Mouse (Mus musculus): ENCODE data around the gene H2-D1. TPM values are rescaled to one million over a fixed set of nuclear protein-coding genes. Genes with fewer than 3 reads are reported as not detected.

Gene H2-D1
- polyA plus RNA-seq, 2 experiments = 26.0 to 53.9 TPM

DNA sequence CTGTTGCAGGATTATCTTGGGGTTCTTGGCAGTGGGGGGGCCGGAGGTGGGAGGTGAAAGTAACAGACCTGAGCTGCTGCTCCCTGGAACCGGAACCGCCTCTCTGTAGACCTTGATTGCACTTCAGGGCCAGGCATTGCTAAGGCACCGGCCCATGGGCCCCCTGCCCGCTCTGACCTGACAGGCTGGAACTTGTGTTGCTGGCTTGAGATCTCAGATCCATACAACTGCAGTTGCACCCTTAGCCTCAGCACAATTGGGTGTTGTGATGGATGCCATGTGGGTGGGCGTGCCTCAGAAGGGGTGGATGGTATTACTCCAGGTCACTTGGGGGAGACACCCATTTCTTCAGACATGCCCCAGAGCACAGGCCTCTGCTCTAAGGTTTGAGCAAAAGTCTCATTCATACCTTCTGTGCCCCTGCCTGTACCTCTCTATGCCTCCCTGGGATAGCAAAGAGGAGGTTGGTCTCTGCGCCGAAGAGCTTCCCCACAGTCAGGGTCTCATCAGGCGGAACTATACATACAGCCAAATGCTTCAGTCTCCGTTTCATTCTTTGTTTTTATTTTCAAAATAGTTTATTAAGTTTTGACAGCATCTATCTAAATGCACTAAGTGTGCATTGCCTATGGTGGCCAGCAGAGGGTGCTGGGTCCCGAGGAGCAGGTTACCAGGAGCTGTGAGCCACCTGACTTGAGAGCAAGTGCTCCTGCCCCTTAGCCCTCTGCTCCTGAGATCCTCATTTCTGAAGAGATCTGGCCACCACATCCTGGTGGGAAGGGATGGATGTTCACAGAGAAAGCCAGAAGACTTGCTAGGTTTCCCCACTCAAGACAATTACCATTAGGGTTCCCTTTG, 8.1 kb upstream of the H2-D1 start:
- Histone ChIP-seq H3K9me3 (ENCODE audit: control insufficient read depth, low read length) (no peaks in the 10 kb centered on the region), H3K4me1 (ENCODE audit: control insufficient read depth, insufficient read depth, low read length) (0 out of 2 replicates have a peak, but pooled peaks cover 2% of the 10 kb centered on the region), H3K4me3 (replicated peaks; ENCODE audit: low read length) (no peak overlapping the region), H3K27me3 (ENCODE audit: control insufficient read depth, insufficient read depth, low read length) (no peaks in the 10 kb centered on the region), H3K27ac (replicated peaks; ENCODE audit: low read depth, low read length) (no peak overlapping the region), H3K9ac (ENCODE audit: low read depth, low read length, severe bottlenecking) (no peak overlapping the region), H3K36me3 (ENCODE audit: control insufficient read depth, insufficient read depth, low read length) (peaks cover 47% of the 10 kb centered on the region), H3K4me2 (replicated peaks; ENCODE audit: low read depth, low read length, severe bottlenecking) (no peak overlapping the region)
- no peak for TF ChIP-seq POLR2A (IDR thresholded peaks at IDR 0.05; ENCODE audit: borderline replicate concordance, extremely low read depth, insufficient read depth, insufficient read length)
- DNase-seq (ENCODE audit: low spot score) (peak; percentile 39), ATAC-seq (ENCODE audit: low FRiP score, low read depth) (peak; percentile 14; the same call in 1 of the 2 replicates)
- WGBS = 62% methylated on average over 11 of the region's 11 CpGs

DNA sequence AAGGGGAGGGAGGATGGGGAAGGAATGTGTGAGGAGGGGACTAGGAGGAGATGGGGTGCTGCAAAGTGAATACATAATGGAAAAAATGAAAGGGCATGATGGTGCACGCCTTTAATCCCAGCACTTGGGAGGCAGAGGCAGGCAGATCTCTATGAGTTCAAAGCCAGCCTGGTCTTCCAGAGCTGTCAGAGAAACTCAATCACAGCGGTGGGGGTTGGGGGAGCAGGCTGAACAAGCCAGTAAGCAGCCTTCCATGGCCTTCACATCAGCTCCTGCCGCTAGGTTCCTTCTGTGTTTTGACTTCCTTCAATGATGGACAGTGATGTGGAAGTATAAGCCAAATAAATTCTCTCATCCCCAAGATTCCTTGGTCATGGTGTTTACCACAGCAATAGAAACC, 7.2 kb upstream of the H2-D1 start:
- peaks cover 39% of the 10 kb centered on the region for H3K36me3 ChIP-seq (ENCODE audit: control insufficient read depth, insufficient read depth, low read length)
- ATAC-seq (ENCODE audit: low FRiP score, low read depth) = no peak
- H3K4me1 ChIP-seq (ENCODE audit: control insufficient read depth, insufficient read depth, low read length) = 0 out of 2 replicates have a peak, but pooled peaks cover 2% of the 10 kb centered on the region
- H3K27ac ChIP-seq (replicated peaks; ENCODE audit: low read depth, low read length) = no peak overlapping the region
- no peak overlapping the region for H3K9ac ChIP-seq (ENCODE audit: low read depth, low read length, severe bottlenecking)
- DNase-seq (ENCODE audit: low spot score) = no peak
- WGBS = 76% methylated on average over 3 of the region's 3 CpGs
- no peaks in the 10 kb centered on the region for H3K9me3 ChIP-seq (ENCODE audit: control insufficient read depth, low read length)
- no peak overlapping the region for H3K4me3 ChIP-seq (replicated peaks; ENCODE audit: low read length)
- no peaks in the 10 kb centered on the region for H3K27me3 ChIP-seq (ENCODE audit: control insufficient read depth, insufficient read depth, low read length)
- no peak overlapping the region for H3K4me2 ChIP-seq (replicated peaks; ENCODE audit: low read depth, low read length, severe bottlenecking)
- TF ChIP-seq POLR2A (IDR thresholded peaks at IDR 0.05; ENCODE audit: borderline replicate concordance, extremely low read depth, insufficient read depth, insufficient read length) = no peak

DNA sequence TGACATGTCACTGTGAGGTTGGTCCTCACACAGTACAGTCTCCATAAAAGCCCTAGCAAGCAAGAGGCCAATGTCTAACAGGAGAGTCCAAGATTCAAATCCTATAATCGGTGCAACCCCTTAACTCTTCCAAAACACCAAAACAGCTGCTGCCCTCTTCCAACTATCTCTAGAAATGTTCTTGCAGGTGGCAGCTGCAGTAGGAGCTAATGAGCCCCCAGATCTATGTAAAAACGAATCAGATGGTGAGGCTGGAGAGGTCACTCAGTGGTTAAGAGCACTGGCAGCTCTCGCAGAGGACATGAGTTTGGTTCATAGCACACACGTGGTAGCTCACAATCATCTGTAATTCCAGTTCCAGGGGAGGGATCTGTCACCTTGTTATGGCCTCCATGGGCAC, 6.8 kb upstream of the H2-D1 start:
- no peak for DNase-seq (ENCODE audit: low spot score)
- Histone ChIP-seq H3K36me3 (ENCODE audit: control insufficient read depth, insufficient read depth, low read length) (peaks cover 35% of the 10 kb centered on the region), H3K9ac (ENCODE audit: low read depth, low read length, severe bottlenecking) (no peak overlapping the region), H3K4me3 (replicated peaks; ENCODE audit: low read length) (no peak overlapping the region), H3K9me3 (ENCODE audit: control insufficient read depth, low read length) (no peaks in the 10 kb centered on the region), H3K27ac (replicated peaks; ENCODE audit: low read depth, low read length) (no peak overlapping the region), H3K4me2 (replicated peaks; ENCODE audit: low read depth, low read length, severe bottlenecking) (no peak overlapping the region), H3K4me1 (ENCODE audit: control insufficient read depth, insufficient read depth, low read length) (0 out of 2 replicates have a peak, but pooled peaks cover 2% of the 10 kb centered on the region), H3K27me3 (ENCODE audit: control insufficient read depth, insufficient read depth, low read length) (0 out of 2 replicates have a peak, but pooled peaks cover under 1% of the 10 kb centered on the region)
- WGBS = 50% methylated on average over 4 of the region's 4 CpGs
- no peak for TF ChIP-seq POLR2A (IDR thresholded peaks at IDR 0.05; ENCODE audit: borderline replicate concordance, extremely low read depth, insufficient read depth, insufficient read length)
- no peak for ATAC-seq (ENCODE audit: low FRiP score, low read depth)

DNA sequence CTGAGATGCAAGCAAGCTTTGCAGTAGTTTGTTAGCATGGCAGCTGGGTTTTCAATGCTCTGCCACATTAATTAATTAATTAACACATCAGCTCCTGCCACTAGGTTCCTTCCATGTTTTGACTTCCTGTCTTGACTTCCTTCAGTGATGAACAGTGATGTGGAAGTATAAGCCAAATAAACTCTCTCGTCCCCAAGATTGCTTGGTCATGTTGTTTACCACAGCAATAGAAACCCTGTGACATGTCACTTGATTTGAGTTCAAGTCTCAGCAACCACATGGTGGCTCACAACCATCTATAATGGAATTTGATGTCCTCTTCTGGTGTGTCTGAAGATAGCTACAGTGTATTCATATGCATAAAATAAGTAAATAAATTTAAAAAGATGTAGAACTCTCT, 5.2 kb upstream of the H2-D1 start:
- H3K36me3 ChIP-seq (ENCODE audit: control insufficient read depth, insufficient read depth, low read length) = peaks cover 20% of the 10 kb centered on the region
- no peak overlapping the region for H3K27ac ChIP-seq (replicated peaks; ENCODE audit: low read depth, low read length)
- WGBS = 88% methylated on average over 1 of the region's 1 CpGs
- H3K4me1 ChIP-seq (ENCODE audit: control insufficient read depth, insufficient read depth, low read length) = 0 out of 2 replicates have a peak, but pooled peaks cover 2% of the 10 kb centered on the region
- DNase-seq (ENCODE audit: low spot score) (no peak), ATAC-seq (ENCODE audit: low FRiP score, low read depth) (no peak)
- peaks cover 12% of the 10 kb centered on the region; the same call in 1 of the 2 replicates for H3K27me3 ChIP-seq (ENCODE audit: control insufficient read depth, insufficient read depth, low read length)
- no peak overlapping the region for H3K4me3 ChIP-seq (replicated peaks; ENCODE audit: low read length)
- H3K9me3 ChIP-seq (ENCODE audit: control insufficient read depth, low read length) = no peaks in the 10 kb centered on the region
- H3K4me2 ChIP-seq (replicated peaks; ENCODE audit: low read depth, low read length, severe bottlenecking) = no peak overlapping the region
- TF ChIP-seq POLR2A (IDR thresholded peaks at IDR 0.05; ENCODE audit: borderline replicate concordance, extremely low read depth, insufficient read depth, insufficient read length) = no peak
- no peak overlapping the region for H3K9ac ChIP-seq (ENCODE audit: low read depth, low read length, severe bottlenecking)

DNA sequence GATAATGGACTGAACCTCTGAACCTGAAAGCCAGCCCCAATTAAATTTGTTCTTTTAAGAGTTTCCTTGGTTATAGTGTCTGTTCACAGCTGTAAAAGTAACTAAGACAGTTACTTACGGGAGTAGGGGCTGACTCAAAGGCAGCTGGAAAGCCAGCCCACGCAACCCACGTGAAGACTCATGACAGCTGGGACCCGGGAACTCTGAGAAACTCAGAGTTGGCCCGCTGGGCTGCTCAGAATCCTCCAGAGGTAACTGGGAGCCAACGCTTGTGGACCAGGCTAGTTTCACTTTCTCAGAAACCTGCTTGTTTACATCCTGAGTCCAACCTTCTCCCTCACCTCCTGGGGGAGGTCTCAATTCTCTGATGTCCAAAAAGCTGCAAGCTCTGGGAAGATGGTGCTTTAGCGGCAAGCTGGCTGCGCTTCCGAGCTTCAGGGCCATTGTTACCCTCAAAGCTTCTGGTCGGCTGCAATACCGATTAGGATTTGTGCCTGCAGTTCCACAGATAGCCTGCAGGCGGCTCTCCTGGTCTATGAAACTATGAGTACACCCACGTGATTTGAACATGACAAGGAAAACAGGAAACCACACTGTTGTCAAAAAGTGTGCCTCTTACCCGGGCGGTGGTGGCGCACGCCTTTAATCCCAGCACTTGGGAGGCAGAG, 4.6 kb upstream of the H2-D1 start:
- DNase-seq (ENCODE audit: low spot score) (peak; percentile 84), ATAC-seq (ENCODE audit: low FRiP score, low read depth) (no peak)
- Histone ChIP-seq H3K27ac (replicated peaks; ENCODE audit: low read depth, low read length) (no peak overlapping the region), H3K9me3 (ENCODE audit: control insufficient read depth, low read length) (no peaks in the 10 kb centered on the region), H3K4me2 (replicated peaks; ENCODE audit: low read depth, low read length, severe bottlenecking) (peak overlapping the region; percentile 19; the same call in 1 of the 2 replicates), H3K36me3 (ENCODE audit: control insufficient read depth, insufficient read depth, low read length) (peaks cover 14% of the 10 kb centered on the region), H3K9ac (ENCODE audit: low read depth, low read length, severe bottlenecking) (no peak overlapping the region), H3K4me1 (ENCODE audit: control insufficient read depth, insufficient read depth, low read length) (0 out of 2 replicates have a peak, but pooled peaks cover 2% of the 10 kb centered on the region), H3K27me3 (ENCODE audit: control insufficient read depth, insufficient read depth, low read length) (peaks cover 16% of the 10 kb centered on the region), H3K4me3 (replicated peaks; ENCODE audit: low read length) (no peak overlapping the region)
- no peak for TF ChIP-seq POLR2A (IDR thresholded peaks at IDR 0.05; ENCODE audit: borderline replicate concordance, extremely low read depth, insufficient read depth, insufficient read length)
- WGBS = 14% methylated on average over 17 of the region's 17 CpGs

Measured in limb, embryonic 14.5 days (tissue).